Mouse (Mus musculus): ENCODE results near the gene Xxylt1.

DNA sequence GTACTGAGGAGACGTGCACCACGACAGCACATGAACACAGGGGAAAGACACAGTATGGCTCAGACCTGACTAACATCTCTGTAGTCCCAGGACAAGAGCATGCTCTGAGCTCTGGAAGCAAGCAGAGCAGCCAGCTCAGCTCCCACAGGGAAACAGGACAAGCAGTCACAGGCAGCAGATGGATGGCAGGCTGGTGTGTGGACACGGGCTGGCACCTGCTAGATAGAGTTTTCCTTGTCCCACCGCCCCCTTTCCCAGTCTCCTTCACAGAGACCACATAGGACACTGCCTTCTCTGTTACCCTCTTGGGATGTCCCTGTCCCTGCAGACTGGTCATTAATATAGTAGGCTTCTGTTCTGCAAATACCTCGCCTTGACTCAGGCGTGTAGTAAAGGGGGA, 79.1 kb downstream of the Xxylt1 start:
- TF ChIP-seq POLR2A (IDR thresholded peaks at IDR 0.05; ENCODE audit: low read depth, low read length) (no peak), CTCF (IDR thresholded peaks at IDR 0.05; ENCODE audit: extremely low read depth, insufficient read depth, insufficient read length, insufficient replicate concordance) (no peak)

Data from spleen, adult 2 months (tissue).